Mouse (Mus musculus) cerebellum, adult (tissue): ENCODE measurements around the gene Inpp5e.
"Not testable (repeated sequence)": the region's sequence is repeated elsewhere in the genome, so short reads cannot be mapped to it uniquely, and the experiment has no call there.

Source experiments
- ATAC-seq: cut with Nextera tagmentation; 2 replicates; pipeline ENCODE4 v1.9.2; 2017; ENCODE audit warnings: mild to moderate bottlenecking, moderate library complexity, mixed read lengths; ENCODE audit not compliant: insufficient number of reproducible peaks, low FRiP score, low TSS enrichment

Inpp5e gene

GRCm38 (mm10) chr2:26423086-26423485 is 14.1 kb upstream of the Inpp5e start:
- no peak for ATAC-seq

- no peak for ATAC-seq
These were observed 13.0 kb upstream of the Inpp5e start for GRCm38 (mm10) chr2:26421969-26422368.

- ATAC-seq: no peak
These were observed 9.1 kb upstream of the Inpp5e start for GRCm38 (mm10) chr2:26418120-26418519.

GRCm38 (mm10) chr2:26417066-26417465 is 8.1 kb upstream of the Inpp5e start:
- no peak for ATAC-seq

GRCm38 (mm10) chr2:26410931-26411411 is 2.0 kb upstream of the Inpp5e start:
- ATAC-seq: no peak

GRCm38 (mm10) chr2:26410091-26410490 is 1.1 kb upstream of the Inpp5e start:
- no peak for ATAC-seq

- no peak for ATAC-seq
These were observed 359 bp upstream of the Inpp5e start for GRCm38 (mm10) chr2:26409362-26409761.

- ATAC-seq: no peak
These were observed 5.7 kb downstream of the Inpp5e start for GRCm38 (mm10) chr2:26403306-26403705.

GRCm38 (mm10) chr2:26402265-26402664 is 6.7 kb downstream of the Inpp5e start:
- no peak for ATAC-seq

GRCm38 (mm10) chr2:26401023-26401422 is 8.0 kb downstream of the Inpp5e start:
- ATAC-seq: no peak

- no peak for ATAC-seq
These were observed 8.7 kb downstream of the Inpp5e start for GRCm38 (mm10) chr2:26400296-26400695.

- no peak for ATAC-seq
These were observed 9.4 kb downstream of the Inpp5e start for GRCm38 (mm10) chr2:26399647-26400046.

GRCm38 (mm10) chr2:26398978-26399377 is 10.0 kb downstream of the Inpp5e start:
- ATAC-seq: no peak

GRCm38 (mm10) chr2:26391617-26392016 is 17.4 kb downstream of the Inpp5e start:
- ATAC-seq: no peak

GRCm38 (mm10) chr2:26390954-26391353 is 18.0 kb downstream of the Inpp5e start:
- no peak for ATAC-seq

GRCm38 (mm10) chr2:26389154-26389690 is 19.8 kb downstream of the Inpp5e start, which contains the start of the genes Entr1 and Pmpca:
Gene Entr1 (minus strand): TSS chr2:26389316.
Gene Pmpca (plus strand): TSS chr2:26389339.
- peak; percentile 71; the same call in 1 of the 2 replicates for ATAC-seq

- ATAC-seq: 0 out of 2 replicates have a peak, but pooled peaks have one; percentile 54
These were observed 20.3 kb downstream of the Inpp5e start for GRCm38 (mm10) chr2:26388682-26389153.

- no peak for ATAC-seq
These were observed 21.3 kb downstream of the Inpp5e start for GRCm38 (mm10) chr2:26387713-26388112.

- not testable (repeated sequence) for ATAC-seq
These were observed 28.1 kb downstream of the Inpp5e start for GRCm38 (mm10) chr2:26380871-26381270.

- peak; percentile 90 for ATAC-seq
These were observed 28.8 kb downstream of the Inpp5e start, which contains the start of gene Snapc4 for GRCm38 (mm10) chr2:26380131-26380771. Gene Snapc4 (minus strand): TSS chr2:26380653.

- ATAC-seq: no peak
These were observed 36.6 kb downstream of the Inpp5e start for GRCm38 (mm10) chr2:26372396-26372795.

GRCm38 (mm10) chr2:26368572-26368971 is 40.4 kb downstream of the Inpp5e start:
- no peak for ATAC-seq
